Mouse (Mus musculus): Measurements from ENCODE around the gene AI837181.
"Not testable (repeated sequence)": the region's sequence is repeated elsewhere in the genome, so short reads cannot be mapped to it uniquely, and the experiment has no call there.

Gene AI837181

DNA sequence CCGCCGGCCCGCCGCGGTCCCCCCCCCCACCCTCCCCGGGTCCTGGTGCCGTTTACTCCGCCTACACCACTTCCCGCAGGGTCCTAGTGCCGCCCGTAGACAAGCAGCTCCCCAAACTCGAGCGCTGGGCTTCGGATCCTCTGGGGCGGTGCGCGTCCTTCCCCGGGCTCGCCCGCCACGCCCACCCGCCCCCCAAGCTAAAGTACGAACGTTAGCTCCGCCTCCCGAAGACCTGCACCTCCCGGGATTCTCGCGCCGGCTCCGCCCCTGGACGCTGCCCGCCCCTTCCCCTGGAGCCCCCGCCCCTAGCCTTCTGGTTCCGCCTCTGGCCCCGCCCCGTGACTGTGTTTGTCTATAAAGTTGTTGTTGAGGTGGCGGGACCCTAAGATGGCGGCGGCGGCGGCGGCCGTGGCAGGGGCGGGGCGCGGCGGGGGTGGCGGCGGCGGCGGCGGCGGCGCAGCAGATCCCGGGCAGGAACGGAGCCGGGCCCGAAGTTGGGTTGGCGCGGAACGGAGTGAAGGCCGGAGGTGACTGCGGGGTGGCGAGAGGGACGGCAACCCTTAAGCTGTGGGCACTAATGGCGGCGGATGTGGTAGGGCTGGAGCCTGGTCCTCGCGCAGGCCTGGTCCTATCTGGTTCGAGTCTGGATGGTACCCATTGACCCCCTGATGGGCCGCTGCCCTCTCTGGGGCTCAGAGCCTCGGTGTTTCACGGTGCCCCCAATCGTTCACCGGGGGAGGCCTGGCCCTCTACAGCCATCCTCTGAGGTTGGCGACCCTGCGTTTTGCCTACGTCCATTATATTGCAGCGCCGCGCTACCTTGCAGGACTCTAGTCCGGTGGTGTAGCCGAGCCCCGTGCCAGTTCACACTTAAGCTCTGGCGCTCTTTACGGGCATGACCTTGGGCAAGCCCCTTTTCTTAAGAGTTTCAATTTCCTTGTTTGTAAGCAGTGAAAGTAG lies at the start of gene AI837181, which contains the start of gene Drap1:
Gene AI837181 (plus strand): TSS at position 363 of the 960 bp plus-strand sequence.
Gene Drap1 (minus strand): TSS at position 198 of the 960 bp plus-strand sequence.
- DNase-seq = peak; percentile 95

DNA sequence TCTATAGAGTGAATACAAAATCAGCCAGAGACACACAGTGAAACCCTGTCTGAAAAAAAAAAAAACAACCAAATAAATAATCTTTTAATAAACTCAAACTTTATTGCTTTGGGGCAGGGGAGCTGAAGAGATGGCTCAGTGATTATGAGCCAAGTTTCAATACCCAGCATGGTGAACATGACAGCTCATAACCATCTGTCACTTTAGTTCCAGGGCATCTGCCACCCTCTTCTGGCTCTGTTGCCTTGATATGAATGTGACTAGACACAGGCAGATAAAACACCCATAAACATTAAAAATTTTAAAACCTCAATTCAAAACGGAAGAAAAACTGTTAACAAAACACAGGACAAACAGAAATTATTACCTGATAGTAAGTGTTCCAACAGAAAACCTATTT lies 47.5 kb upstream of the AI837181 start:
- no peak for DNase-seq

DNA sequence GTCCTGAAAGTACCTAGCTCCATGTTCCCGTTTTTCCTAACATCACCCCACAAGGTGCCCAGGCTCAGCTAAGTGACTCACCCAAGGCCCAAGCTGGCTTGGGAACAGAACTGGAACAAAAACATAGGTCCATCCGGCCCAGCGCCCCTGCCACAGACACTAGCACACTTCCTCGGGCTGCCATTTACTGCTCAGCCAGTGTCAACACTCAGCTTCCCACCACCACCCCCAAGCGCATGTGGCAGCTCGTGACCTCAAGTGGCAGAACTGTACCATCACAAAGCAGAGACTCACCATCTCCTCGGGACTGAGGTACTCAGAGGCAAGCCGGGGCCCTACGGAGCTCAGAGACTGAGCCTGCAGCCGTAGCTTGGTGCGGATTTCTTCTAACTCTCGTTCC lies 41.6 kb upstream of the AI837181 start:
- no peak for DNase-seq

DNA sequence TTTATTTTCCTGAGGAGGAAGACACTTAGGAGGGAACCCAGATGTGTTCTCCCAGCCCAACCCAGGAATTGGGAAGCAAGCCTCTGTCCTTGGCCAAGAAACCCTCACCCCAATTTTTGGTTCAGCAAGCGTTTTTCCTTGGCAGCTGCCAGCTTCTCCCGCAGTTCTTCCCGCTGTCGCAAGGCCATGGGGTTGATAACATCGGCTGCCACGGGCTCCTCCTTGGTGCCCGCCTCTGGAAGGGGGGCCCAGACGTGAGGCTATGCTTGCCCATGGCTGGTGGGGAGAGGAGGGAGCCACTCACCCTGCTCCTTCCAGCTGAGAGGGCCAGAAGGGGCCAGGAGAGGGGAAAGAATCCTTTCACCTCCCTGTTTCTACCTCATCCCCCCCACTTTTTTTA lies 40.2 kb upstream of the AI837181 start:
- DNase-seq = no peak

DNA sequence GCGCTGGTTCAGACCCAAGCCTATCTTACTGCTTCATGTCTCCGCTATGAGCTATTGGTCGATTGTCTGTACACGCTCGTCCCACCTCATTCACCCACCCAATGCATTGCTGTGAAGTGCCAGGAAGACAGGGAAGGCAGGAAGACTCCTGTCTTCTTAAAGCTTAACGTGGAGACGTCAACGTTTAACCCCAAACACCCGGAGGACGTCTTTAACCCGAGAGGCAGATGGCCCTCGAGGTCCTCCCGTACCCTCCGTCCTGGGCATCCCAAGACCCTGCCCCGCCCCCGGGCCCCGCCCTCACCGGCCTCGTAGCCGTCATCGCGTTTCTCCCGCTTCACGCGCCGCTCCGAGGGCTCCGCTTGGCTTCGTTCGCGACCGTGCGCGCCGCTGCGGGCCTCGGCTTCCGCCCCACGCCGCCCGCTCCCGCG lies 36.9 kb upstream of the AI837181 start:
- peak; percentile 56 for DNase-seq

DNA sequence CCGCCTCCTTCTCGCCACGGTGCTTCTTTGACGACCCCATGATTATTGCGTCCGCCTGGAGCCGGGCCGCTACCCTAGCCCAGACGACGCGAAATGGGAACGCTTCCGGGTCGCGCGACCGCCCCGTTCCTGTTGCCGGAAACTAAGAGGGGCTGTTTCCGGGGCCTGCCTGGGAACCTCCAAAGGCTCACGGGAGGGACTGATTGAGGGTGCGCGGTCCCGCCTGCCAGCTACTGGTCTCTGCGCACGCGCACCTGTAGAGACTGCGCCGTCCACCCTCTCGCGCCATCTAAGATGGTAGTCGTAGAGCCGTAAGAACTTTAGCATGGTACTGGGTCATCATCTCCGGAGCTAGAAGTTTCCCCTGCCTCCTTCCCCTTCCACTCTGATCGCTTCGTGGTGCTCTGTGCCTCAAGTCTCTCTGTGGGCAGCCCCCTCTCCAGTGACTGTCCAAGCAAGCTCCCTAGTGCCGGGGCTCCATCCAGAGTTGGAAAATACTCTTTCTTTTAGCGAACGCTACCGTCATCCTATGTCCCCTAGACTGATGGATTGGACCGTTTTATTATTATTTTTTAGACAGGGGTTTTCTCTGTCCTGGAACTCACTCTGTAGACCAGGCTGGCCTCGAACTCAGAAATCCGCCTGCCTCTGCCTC lies 36.2 kb upstream of the AI837181 start, which contains the start of gene Sart1:
Gene Sart1 (minus strand): TSS at position 116 of the 655 bp plus-strand sequence.
- DNase-seq = peak; percentile 97

DNA sequence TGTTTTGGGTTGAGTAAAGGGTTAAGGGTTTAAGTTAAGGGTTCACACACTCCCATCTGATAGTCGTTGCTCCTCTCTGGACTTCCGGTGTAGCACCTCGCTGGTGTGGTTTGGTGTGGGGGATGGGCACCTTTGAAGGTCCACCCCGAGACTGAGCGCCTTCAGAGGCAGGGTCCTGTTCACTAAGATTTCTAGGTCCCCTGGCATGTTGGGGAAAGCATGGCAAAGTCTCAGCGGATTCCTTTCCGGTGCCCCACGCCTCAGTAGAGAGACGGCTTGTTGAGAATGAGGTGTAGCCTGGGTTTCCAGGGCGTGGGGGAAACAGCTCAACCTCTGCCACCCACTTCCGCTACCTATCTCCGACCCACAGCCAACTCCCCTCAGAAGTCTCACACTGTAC lies 35.3 kb upstream of the AI837181 start:
- peak; percentile 61 for DNase-seq

DNA sequence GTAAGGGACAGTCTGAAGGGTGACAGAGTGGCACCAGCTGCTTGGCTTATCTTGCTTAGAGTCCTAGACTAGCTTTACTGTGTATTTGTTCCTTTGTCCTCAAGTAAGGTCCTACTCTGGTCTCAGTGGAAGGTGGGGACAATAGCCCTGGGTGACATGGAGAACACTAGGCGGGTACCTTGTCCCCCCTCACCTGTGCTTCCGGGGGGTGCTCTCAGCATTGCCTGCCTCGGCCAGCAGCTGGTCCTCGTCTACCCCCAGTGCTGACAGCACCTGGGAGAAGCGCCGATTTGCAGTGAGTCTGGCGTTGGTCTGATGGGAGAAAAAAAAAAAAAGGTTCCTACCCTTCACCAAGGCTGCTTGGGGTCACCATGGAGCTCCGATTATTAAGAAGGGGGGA lies 34.5 kb upstream of the AI837181 start:
- no peak for DNase-seq

DNA sequence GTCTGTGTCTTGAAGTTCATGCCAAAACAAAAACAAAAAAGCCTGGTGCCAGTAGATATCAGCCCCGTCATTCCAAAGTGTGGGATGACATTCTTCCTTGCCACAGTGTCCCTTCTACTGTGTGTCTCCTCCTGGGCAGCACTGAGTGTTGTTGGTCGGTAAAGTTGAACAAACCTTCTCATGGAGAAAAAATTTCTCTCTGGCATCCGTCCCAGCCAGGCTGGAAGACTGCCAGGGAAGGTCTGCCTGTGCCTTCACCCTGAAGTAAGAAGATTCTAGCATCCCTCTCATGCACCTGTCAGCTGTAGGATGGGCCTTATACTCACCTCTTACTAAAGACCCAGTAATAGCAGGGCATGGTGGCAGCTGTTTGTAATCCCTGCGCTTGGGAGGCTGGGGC lies 32.1 kb upstream of the AI837181 start:
- peak; percentile 67 for DNase-seq

DNA sequence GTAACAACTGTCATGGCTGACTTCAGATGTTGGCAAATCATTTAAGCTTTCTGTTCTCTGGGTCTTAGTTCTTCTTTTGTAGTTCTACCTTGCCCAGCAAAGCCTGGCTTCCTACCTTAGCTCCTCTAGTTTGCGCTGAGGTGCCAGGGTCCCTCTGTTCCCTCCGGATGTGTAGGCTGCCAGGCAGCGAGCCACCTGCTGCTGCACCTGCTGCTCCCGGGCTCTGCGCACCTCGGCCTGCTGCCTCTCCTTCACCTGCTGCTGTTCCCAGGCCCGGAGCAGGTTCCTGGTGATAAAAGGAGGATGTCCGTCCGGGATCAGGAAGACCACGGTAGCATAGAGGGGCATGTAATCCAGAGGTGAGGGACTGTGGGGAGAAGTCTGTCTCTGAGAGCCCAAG lies 30.8 kb upstream of the AI837181 start:
- DNase-seq = no peak

DNA sequence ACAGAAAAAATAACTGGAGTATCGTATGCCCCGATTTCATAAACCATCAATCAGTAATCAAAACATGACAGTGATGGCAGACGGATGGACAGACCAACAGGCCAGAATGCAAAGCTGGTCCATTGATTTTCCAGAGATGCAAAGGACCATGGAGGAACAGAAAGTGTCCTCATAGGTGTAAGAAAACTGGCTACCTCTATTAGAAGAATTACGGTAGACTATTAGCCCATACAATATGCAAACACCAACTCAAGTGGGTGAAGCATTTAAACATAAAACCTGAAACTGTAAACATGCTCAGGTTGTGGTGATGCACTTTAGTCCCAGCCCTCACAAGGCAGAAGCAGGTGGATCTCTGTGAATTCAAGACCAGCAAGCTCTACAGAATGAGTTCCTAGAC lies 29.6 kb upstream of the AI837181 start:
- DNase-seq = no peak

DNA sequence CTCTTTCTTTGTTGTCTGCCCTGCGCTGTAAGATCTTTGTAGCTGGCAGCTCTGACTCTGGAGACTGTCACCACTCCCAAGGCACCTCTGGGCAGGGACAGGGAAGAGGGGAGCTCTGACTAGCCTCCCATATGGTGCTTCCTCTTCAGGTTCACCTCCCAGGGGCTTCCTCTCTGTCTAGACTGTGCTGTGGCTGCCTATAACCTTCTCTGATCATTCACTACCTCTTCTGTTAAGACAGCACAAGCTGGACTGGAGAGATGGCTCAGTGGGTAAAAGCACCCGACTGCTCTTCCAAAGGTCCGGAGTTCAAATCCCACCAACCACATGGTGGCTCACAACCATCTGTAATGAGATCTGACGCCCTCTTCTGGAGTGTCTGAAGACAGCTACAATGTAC lies 23.9 kb upstream of the AI837181 start:
- DNase-seq = not testable (repeated sequence)

DNA sequence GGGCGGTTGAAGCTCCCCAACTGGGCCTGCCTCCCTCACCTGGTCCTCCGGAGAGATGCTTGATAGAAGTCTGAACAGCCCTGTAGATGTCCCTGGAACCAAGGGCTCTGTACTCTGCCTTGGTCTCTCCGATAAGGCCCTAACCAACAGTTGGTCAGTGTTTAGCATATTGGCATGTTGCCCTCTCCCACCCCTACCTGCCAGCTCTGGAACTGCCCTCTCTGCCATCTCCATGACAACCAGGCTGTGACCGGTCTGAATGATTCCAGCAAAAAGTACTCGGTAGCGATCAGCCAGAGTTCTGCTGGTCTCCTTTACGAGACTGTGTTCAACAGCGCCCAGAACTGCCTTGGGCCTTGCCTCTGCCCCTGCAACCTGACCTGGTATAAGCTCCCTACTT lies 22.7 kb upstream of the AI837181 start, which contains the start of gene Tsga10ip:
Gene Tsga10ip (minus strand): TSS at position 234 of the 400 bp plus-strand sequence.
- DNase-seq = no peak

DNA sequence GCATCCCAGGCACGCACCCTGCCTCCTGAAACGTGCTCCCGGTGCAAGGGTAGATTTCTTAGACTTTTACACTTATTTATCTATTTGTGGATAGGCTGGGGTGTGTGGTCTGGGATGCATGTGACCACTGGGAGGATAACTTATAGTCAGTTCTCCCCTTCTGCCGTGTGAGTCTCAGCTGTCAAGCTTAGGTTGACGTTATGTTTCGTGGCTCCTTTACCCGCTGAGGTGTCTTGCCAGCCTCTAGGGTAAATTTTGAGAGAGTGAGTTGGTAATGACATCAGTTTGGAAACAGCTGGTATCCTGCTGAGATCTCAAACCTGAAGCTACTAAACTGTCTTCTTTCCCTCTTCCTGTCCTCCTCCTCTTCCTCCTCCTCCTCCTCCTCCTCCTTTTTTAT lies 19.0 kb upstream of the AI837181 start:
- no peak for DNase-seq

DNA sequence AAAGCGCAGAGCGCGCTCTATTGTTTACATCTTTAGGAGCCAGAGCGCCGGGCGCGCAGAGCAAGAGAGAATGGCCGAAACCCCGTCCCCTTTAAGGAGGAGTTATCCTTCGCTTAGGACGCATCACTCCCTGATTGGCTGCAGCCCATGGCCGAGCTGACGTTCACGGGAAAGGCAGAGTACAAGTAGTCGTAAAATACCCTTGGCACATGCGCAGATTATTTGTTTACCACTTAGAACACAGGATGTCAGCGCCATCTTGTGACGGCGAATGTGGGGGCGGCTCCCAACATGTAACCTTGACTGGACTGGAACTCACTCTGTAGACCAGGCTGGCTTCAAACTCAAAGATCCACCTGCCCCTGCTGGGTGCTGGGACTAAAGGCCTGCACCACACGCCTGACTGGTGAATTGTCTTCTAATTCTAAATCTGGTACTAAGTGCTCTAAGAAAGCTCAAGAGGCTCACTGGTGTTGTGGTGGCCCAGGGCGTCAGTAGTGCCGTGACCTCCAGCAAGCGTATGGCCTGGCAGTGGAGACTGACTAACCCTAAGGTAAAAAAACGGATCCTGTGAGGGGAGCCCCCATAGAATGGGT lies 18.3 kb upstream of the AI837181 start:
- not testable (repeated sequence) for DNase-seq

DNA sequence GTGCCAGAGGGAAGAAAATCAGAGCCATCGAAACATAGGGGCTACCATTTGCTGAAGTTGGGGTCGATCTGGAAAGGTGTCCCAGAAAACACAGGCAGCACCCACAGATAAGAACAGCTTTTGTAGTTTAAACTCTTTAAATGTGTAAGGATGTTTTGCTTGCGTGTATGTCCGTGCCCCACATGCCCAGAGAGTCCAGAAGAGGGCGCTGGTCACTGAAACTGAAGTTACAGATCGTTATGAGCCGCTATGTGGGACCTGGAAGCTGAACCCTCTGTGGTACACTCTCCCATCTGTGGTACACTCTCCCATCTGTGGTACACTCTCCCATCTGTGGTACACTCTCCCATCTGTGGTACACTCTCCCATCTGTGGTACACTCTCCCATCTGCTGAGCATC lies 17.8 kb upstream of the AI837181 start:
- DNase-seq = peak; percentile 80

DNA sequence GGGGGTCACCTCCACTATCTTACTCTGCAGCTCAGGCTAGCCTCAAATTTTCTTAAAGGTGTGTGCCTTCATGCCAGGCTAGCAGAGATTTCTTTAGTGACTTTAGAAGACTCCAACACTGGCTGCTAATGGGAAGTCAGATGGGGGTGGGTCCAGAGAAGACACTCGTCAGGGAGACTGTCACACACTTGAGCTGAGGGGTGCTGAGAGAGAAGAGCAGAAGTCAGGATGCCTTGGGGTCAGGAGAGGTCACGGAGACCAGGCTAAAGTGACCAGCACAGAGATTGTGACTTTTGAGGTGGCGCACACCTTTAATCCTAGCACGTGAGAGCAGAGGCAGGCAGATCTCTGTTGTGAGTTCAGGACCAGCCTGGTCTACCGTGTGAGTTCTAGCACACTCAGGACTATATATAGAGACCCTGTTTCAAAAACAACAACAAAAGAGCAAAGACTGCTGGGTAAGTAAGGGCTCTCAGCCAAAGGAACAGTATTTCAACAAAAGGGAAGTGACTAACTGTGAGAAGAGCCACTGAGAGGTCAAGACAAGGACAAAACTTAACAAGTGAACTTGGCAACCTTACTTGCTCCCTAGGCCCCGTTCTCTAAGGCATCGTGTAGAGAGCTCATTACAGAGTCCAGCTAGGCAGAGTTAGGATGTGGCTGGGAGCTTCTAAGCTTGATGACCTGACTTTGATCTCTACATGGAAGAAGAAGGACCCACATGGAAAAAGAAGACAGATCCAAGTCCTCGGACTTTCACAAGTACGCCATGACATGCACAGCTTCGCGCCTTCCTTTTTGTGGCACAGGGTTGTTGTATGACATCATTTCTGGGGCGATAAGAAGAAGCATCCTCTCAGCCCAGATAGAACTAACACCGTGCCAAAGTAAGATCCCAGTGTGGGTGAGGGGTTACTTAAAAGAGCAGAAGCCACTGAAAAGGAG lies 16.6 kb upstream of the AI837181 start:
- DNase-seq = peak; percentile 61

DNA sequence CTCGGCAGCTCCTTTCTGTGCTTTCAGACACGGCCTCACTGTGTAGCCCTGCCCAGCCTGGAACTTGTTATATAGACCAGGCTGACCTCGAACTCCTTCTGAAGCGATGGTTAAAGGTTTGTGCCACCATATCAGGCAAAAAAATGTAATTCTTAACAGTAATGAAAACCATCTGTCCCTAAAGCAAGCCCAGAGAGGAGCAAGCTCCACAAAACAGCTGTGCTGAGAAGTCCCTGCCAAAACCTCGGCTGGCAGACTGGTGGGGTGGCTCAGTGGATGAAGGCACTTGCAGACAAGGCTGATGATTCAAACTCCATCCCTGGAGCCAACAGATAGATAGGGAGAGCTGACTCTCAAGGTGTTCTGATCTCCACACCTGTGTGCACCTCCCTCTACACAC lies 15.9 kb upstream of the AI837181 start:
- peak; percentile 81 for DNase-seq

DNA sequence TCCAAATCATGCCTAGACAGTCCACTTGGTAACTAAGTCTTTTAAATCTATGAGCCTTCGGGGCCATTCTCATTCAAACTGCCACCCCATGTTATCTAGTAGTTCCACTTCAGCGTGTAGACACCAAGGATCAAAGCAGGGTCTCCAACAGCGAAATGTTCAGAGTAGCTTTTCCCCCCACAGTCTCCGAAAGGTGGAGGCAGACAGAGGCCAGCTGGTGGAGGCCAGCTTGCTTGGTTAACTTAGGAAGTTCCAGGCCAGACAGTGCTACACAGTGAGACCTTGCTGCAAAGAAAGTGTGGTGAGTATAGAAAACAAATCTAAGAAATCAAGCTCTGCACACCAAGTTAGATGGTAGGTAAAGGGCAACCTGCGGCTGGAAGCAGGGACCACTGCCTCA lies 14.3 kb upstream of the AI837181 start:
- peak; percentile 69 for DNase-seq

DNA sequence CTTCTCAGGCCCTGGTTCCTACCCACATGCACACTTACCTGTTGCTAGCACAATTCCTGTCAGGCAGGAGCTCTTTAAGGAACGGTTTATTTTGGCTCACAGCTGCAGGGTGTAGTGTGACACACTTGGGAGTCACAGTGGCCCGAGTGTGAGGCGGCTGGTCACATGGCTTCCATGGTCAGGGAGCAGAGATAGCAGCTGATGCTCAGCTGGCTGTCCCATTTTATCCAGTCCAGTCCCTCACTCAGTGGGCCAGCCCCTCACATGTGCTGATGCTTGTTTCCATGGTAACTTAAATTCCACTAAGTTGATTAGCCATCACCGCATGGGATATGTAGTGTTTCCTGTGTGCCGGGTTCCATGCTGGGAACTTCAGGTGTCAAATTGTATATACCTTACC lies 13.0 kb upstream of the AI837181 start:
- DNase-seq = no peak

DNA sequence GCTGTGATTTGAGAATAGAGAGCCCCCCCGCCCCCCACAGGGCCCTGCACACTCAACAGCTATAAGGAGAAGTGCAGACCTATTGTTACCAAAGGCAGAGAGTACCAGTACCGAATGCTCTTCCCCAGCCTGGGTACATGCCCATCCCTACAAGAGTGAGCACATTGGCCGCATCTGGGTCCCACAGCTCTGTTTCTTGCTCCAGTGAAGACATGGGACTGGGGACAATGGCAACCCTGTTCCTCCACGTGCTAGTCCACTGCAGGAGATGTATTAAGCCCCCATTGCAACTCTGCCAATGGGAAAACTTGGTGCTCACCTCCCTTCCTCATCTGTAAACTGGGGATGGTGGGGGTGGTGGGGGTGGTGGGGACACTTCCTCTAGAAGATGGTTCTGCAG lies 11.1 kb upstream of the AI837181 start:
- DNase-seq = no peak

DNA sequence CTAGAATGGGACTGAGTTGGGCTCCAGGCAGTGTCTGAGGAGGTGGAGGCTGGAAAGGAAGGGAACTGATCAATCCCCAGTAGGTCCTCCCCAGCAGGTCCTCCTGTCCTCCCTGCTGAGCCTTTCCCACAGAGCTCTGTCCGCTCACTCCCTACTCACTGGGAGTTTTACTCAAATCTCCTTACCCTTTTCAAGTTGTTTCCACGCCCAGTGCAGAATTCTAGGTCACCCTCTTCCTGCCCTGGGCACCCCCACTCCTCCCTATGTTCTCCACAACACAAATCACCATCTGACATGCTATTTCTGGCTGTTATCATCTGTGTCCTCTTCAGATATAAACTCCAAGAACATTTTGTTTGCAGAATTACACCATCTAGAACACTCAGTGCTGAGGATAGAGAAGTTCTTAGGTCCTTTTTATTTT lies 10.4 kb upstream of the AI837181 start:
- DNase-seq = peak; percentile 65
